Mouse (Mus musculus) heart, postnatal 14 days (tissue): Measurements from ENCODE around the gene Hoxa9. TPM values are rescaled to one million over a fixed set of nuclear protein-coding genes. Genes with fewer than 3 reads are reported as not detected.

Experiments
- DNase-seq, 2 experiments: peaks; one replicate each; pipeline ENCODE4 v3.0.0; 2021 to 2022
- intact Hi-C: fragments of 180-260 bp; cut with DNase I; formaldehyde crosslinking; loops from one replicate; pipeline ENCODE4 v1.15.1; 2025
- total RNA-seq, 2 experiments: library from RNA; stranded (reverse); gene quantifications; 2 replicates each; pipeline ENCODE4 v1.2.3; 2021

Gene Hoxa9
- total RNA-seq, 2 experiments from 2014 or later = not detected

DNA sequence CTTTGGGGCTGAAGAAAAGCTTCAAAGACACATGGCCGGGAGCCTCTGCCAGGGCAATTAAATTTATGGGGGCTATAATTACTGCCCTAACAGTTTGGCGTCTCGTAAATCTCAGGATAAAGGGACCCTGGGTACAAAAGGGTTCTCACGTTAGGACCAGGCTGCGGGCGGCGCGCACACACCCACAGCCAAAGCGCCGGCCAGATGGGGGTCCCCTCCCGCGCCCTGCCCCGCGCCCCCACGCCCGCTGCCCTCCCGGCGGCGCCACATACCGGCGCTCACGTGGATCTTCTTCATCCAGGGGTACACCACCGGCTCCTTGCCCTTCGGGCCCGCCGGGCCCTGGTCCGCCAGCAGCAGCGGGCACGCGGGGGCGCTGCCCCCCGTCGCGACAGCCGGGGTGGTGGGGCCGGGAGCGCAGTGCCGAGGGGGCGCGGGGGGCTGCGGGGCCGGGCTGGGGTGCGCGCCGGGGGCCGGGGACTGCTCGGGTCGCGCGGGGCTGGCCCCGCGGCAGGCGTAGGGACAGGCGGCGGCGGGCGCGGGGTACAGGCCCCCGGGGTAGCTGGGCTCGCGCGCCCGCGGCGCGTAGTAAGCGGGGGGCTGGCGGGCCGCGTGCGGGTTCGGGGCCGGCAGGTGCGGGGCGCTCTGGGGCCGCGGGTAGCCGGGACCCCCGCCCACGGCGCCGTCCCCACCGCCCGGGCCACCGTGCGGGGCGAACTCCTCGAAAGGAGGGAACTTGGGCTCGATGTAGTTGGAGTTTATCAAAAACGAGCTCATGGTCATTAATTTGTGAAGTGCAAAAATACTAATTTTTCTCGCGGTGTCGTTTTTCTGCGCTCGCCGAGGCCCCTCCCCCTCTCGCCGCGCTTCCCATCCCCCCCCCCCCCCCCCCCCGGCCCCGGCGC lies 39.7 kb downstream of the Hoxa9 start, which contains the start of gene Hoxa4:
Gene Hoxa4 (minus strand): TSS at position 848 of the 905 bp plus-strand sequence.
- DNase-seq = no peak
- intact Hi-C loops = no loop called here

DNA sequence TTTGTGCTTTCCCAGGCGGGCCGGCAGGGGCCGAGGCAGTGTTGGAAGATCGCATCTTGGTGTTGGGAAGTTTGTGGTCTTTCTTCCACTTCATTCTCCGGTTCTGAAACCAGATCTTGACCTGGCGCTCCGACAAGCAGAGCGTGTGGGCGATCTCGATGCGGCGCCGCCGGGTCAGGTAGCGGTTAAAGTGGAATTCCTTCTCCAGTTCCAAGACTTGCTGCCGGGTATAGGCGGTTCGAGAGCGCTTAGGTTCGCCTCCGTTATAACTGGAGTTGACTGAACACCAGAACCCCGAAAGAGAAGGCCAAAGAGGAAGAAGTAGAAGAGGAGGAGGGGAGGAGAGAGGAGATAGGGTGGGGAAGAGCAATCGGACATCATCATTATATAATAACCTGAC lies 40.5 kb downstream of the Hoxa9 start:
- no peak for DNase-seq
- intact Hi-C loops = no loop called here

DNA sequence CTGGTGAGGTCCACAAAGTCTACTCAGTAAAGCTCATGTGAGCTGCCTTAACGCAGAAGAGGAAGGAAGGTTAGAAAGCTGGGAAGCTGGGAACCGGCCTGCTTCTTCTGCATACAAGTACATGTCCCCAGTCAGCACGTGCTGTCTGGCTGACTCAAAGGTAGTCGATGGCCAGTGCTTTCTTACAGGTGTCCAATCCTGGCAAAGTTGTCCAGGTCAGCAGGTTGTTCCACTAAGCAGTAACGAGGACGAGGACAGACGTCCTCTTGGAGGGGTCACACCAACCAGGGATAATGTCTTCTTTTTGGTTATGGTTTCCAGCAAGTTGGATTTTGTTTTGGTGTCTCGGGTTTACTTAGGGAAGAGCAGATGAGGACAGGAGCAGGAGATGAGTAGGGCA lies 41.0 kb downstream of the Hoxa9 start:
- DNase-seq = no peak
- intact Hi-C loops = no loop called here

DNA sequence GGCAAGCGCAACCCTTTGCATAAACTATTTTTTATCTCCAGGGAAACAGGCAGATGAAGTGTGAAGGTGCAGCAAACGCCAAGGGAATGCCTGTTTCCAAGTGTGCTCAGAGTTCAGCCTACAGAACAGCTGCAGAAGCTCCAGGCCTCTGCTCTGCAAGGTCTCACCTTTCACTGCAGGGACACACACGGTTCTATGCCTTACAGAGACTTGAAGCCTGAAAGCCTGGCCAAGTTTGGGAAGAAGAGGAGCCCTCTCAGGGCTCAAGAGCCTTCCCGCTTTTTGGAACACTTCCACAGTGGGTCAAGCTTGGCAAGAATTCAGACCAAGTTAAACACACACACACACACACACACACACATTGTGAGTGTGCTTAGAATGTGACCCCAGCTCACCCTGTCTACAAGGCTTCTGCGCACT lies 41.7 kb downstream of the Hoxa9 start:
- DNase-seq = no peak
- intact Hi-C loops = no loop called here

DNA sequence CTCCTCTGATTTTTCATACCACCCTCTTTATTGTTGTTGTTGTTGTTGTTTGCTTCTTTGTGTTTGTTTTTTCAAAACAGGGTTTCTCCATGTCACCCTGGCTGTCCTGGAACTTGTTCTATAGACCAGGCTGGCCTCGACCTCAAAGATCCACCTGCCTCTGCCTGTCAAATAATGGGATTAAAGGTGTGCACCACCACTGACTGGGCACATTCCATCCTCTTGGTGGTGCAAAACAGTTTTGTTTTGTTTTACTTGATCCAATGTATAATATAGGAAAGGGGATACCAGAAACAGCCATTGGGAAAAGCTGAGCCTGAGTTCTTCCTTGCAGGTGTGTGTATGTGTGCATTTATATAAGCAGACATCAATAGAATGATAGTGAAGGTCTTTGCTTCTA lies 44.4 kb downstream of the Hoxa9 start:
- intact Hi-C loops = no loop called here
- no peak for DNase-seq

DNA sequence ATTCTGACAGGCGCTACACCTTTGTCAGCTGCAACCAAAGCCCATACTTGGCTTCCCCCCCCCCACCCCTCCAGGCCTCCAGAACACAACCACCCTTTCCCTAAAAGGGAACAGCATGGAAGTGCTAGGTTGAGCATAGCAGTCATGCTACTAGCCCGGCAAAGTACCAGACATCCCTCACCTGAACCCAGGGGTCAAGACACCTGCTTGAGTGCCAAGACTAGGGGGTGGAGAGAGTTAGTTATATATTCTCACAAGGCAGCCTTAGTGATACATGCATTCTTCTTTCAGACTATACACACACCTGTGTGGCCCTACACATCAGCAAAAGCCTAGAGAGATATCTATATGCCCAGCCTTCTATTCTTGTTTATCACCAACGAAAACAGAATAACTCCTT lies 45.1 kb downstream of the Hoxa9 start:
- no peak for DNase-seq
- intact Hi-C loops = no loop called here

DNA sequence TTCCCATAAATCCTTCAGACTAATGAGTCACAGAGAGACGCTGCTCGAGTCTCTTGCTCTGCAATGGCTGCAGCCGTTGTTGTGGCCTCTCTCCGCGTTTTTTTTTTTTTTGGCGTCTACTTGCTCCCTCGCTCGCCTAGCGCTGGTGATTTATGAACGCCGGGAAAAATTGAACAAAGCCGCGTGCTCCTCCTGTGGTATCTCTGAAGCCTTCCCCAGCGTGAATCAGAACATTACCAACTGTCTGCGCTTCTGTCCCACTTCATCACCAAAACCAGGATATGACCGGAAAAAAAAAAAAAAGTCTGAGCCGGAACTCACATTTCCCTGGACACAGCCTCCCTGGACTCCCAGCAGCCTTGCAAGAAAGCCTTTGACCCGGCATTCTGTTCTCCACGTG lies 45.7 kb downstream of the Hoxa9 start:
- DNase-seq = no peak
- intact Hi-C loops = no loop called here

DNA sequence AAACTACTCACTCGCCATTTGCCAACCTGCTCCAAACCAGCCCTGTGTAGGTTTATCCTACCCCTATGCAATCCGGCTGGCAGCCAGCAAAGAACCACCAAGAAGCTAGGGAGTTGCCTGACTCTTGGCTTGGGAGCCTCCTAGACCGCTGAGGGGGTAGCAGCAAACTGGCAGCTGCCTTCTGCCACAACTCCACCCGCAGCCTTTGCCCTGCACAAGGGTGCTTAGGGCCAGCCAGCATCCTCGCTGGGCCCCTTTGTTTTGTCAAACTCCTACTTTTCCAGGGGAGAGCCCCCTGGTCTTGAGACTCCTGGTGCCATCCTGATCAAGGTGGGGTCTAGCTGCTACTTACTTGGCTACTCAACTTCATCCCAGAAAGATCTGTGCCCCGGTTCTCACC lies 46.2 kb downstream of the Hoxa9 start:
- intact Hi-C loops = no loop called here
- DNase-seq = no peak

DNA sequence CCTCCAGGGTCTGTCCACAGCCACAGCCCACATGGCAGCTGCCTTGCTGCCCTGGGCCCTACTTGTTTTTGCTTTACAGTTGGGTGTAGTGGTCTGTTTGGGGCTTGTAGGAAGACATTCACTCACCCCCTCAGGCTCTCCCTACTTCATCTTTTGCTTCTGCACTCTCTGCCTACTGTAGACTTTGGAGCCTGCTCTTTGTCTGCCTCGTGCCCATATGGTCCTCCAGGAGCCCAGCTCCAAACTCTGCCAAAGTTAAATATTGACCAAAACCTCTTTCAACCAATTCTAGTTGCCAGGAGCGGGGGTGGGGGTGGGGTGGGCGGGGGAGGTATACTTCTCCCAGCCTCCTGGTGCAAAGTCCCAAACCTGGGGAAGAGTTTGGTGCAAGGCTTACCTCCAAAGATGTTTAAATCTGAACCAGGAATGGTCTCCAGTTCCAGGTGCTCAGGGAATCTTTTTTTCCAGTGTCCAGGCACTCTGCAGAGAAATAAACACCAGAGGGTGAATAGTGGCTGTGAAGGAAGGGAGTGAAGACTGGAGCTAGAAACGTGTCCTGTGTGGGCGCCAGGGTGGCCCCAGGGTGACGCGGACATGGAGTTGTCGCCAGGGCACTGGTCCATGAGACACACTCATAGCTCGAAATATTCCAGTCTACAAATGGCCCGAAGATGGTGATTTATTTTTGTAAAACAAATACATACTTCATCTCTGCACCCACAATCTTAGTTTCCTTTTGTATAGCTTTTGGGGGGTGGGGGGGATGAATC lies 47.4 kb downstream of the Hoxa9 start:
- no peak for DNase-seq

DNA sequence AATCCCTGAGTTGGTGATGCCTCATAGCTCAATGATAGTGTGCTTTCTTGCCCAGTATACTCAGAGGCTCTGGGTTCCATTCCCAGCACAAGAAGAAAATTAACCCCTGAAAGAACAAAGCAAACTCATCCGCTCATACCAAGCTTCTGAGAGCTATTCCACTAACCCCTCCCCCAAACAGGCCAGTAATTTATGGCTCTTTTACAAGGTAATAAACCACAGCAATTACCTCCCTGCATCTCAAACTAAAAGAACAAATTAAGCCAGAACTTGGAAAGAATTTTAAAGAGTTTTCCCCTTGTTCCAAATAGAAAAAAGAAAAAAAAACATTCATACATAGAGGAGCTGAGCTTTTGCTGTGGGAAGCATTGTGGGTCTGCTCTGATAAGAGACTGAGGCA lies 48.1 kb downstream of the Hoxa9 start:
- intact Hi-C loops = no loop called here
- no peak for DNase-seq

More for the DNA sequence above, 47.4 kb downstream of the Hoxa9 start:
- intact Hi-C loops = no loop called here

DNA sequence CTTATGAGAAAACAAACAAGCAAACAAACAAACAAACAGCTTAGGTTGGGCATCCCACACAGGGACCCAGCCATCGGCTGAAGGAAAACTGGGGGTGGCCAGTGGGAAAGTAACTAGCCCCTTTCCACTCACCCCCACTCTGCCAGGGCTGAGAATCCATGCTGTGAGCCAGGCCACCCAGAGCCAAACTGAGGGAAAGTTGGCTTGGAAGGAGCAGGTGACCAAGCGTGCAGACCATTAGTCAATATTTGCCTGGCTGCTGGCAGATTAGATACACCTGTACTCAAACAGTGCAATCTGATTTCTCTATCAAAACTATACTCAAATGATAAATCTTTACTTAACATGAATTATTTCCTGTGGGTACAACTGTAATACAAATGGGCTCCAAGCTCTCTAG lies 48.9 kb downstream of the Hoxa9 start:
- intact Hi-C loops = no loop called here
- DNase-seq = no peak

DNA sequence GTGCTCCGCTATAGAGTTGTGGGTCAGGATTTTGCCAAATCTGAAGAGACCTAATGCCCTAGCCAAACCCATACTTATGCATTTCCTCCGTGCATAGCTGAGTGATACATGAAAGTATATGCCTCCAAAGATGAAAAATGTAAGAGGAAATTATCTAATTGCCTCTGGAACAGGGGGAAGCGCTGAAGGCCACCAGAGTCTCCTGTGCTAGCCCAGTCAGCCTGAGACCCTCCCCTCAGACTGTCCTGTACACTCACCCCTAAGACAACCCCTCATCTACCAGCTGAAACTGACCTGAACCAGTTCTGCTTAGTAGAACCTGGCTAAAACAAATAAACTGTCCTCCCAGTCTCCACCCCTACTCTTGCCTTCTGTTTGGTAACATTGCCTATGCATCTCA lies 50.2 kb downstream of the Hoxa9 start:
- DNase-seq = no peak
- intact Hi-C loops = no loop called here

DNA sequence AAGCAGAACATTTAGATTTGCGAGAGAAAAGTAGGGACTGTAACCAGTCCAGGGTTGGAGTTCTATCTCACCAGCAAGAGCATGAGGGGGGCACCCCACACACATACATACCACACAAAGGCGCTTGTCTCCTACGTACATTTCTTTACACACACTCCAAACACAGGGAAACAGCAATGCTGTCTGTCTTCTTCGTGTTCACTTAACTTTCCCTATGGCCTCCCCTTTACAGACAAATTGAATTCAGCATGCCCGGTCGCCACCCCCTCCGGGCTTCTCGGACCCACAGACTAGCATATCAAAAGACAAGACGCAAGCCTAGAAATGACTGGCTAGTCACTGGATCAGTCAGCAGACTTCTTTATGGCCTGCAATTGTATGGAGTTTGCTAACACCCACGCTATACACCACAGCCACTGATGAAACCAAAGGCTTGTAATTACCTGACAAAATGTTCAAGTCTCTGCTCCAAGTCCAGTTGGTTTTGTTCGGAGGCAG lies 50.6 kb downstream of the Hoxa9 start:
- intact Hi-C loops = no loop called here
- no peak for DNase-seq

DNA sequence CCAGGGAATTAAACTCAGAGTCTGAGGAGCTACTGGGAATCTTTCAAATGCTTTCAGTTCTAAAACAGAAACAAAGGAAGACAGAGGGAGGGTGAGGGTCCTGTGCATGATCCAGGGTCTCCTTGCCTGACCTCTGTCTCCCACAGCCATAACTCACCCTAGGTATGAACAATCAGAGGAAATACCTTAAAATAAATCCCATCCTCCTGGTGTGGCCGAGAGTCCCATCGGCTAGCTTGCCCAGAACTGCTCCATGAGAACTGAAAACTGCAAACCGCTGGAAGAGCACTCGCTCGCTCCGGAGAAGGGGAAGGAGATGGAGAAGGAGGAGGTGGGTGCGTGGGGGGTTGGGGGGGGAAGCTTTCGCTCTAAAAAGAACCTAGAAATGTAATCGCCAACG lies 51.2 kb downstream of the Hoxa9 start:
- intact Hi-C loops = no loop called here
- DNase-seq = no peak

DNA sequence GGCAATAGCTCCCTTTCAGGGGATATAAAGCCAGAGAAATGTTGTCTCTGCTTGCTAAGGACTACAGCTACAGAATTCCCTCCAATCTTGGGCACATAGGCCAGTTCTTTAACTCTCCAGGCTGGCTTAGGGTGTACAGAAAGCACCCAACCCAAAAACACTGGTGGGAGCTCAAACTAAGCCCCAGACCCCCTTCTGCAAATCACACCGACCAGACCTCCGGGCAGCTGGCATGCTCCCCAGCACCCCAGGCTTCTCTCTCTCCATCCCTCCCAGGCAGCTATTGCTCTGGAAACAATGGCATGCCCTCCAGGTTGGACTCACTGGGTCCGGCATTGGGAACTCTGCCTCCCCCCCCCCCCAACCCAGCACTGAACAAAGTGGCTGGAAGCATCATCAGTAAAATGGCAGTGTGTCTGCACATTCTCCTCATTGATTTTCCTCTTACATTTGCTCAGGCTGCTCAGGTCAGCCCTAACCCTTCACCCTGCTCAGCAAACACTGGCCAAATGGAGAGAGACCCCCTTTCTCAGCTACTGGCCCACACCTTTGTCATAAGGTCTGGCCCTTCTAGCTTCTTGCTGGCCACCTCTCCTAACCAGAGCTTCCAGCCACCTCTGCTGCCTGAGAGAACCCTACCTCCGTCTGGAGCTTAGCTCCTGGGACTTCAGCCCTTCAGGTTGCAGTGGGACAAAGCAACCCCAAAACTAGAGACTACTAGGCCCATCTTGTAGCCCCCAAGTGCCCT lies 51.8 kb downstream of the Hoxa9 start:
- intact Hi-C loops = no loop called here
- no peak for DNase-seq

DNA sequence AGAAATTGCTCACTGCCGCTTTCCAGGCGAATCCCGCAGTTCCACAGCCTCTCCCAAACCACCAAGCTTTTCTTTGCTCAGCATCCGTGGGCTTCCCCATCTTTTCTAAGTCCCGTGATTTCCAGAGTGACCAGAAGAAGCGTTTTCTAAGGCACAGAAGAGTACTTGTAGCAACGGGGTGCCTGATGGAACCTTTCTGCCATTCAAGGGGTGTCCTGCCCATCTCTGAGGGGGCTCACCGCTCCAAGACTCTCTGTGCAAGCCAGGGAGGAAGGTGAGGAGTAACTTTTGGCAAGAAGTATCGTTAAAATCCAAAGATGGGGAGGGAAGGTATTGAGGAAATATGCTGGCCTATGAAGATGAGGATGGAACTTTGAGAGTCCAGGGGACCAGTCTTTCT lies 53.1 kb downstream of the Hoxa9 start:
- intact Hi-C loops = no loop called here
- DNase-seq = no peak

DNA sequence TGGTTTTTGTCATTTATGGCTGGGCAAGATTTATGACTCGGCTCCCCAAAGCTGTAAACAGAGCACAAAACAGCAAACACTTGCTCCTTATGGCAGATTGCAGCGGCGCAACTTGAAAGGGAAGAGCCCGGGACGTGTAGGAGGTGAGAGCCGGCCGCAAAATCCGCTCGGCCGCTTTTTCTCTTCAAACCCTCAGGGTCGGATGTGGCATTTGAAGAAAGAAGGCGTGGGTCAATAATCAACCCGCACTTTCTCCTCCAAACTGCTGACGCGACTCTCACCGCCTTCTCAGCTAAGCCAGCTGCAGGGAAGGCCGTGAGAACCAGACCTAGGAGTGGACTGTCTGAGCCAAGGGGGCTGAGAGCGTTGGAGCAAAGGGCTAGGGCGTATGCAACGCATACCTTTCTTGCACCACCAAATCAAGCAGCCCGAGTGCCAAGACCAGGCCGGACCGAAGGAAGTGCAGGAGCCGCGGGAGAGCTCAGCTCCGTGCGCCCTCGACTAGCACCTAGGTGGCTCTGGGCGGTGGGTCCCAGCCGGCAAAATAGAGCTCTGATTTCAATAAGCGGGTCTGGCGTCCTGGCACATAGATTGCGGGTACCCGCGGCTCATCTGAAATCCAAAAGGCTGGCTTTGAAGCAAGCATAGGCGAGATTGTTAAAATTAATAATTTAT lies 53.7 kb downstream of the Hoxa9 start, which contains the start of gene 5730596B20Rik:
Gene 5730596B20Rik (plus strand): TSS at position 438 of the 675 bp plus-strand sequence.
- no peak for DNase-seq
- intact Hi-C loops = no loop called here

DNA sequence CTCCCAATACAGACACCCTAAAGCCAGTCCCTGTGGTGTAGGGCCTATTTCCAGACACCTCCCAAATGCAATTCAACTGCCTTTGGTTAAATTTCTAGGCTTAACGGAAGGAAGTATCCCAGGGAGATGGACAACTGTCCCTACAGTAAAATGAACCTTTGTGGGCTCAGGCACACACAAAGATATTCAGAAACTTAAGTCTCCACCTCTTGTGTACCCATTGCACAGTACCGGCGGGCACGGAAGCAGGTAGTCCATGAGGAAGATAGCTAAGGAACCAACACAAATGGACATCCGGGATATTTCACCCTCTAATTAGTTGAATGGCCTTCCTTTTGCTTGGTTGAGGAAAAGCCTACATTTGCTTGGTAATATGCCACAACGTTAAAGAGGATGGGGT lies 54.5 kb downstream of the Hoxa9 start:
- intact Hi-C loops = no loop called here
- DNase-seq = no peak

DNA sequence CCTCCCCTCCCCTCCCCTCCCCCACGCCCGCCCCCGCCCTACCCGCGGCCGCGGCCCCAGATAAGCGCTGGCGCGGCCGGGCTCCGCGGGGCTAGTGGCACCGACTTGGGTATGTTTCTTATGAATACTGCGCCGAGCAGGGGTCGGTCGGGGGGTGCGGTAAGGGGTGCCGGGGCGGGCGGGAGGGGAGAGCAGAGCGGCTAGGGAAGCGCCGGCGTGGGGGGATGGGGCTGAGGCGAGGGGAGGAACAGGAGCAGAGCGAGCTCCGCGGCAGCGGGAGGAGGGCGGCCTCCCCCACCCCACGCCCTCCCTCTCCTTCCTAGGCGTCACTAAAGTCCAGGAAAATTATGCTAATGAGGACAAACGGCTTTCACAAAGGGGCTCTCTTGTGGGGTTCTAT lies 55.0 kb downstream of the Hoxa9 start:
- no peak for DNase-seq
- intact Hi-C loops = no loop called here
